Mouse (Mus musculus) forebrain, embryonic 15.5 days (tissue): ENCODE measurements around the gene Pcnx3. TPM values are rescaled to one million over a fixed set of nuclear protein-coding genes. Genes with fewer than 3 reads are reported as not detected.

Experiments used
- ATAC-seq: fragments of 200-750 bp; cut with Nextera tagmentation; replicated peaks from 2 replicates; pipeline ENCODE4 v1.8.0; 2017; ENCODE audit warnings: mild to moderate bottlenecking, moderate TSS enrichment, moderate library complexity
- H3K27ac ChIP-seq: fragments of 300-500 bp; sonication (generic); replicated peaks from 2 replicates; pipeline ENCODE4 v1.5.1; 2015; ENCODE audit warnings: mild to moderate bottlenecking, inconsistent platforms
- H3K27me3 ChIP-seq: fragments of 300-500 bp; sonication (generic); 2 replicates; pipeline ENCODE4 v1.6.1; 2015; ENCODE audit warnings: inconsistent platforms
- H3K36me3 ChIP-seq: fragments of 300-500 bp; sonication (generic); 2 replicates; pipeline ENCODE4 v1.6.1; 2015; ENCODE audit warnings: mild to moderate bottlenecking, inconsistent platforms
- H3K4me1 ChIP-seq: fragments of 300-500 bp; sonication (generic); 2 replicates; pipeline ENCODE4 v1.6.1; 2015; ENCODE audit warnings: inconsistent platforms
- H3K4me2 ChIP-seq: fragments of 300-500 bp; sonication (generic); replicated peaks from 2 replicates; pipeline ENCODE4 v1.6.1; 2015; ENCODE audit warnings: mild to moderate bottlenecking, inconsistent platforms
- H3K4me3 ChIP-seq: fragments of 300-500 bp; sonication (generic); 2 replicates; pipeline ENCODE4 v1.5.1; 2015; ENCODE audit warnings: mild to moderate bottlenecking, inconsistent platforms
- H3K9ac ChIP-seq: fragments of 300-500 bp; sonication (generic); replicated peaks from 2 replicates; pipeline ENCODE4 v1.6.1; 2015; ENCODE audit warnings: mild to moderate bottlenecking, inconsistent platforms
- H3K9me3 ChIP-seq: fragments of 300-500 bp; sonication (generic); 2 replicates; pipeline ENCODE4 v1.6.1; 2016; ENCODE audit warnings: inconsistent platforms
- WGBS: fragments of 180-500 bp; shearing (Covaris S2); methylation state at CpG from one replicate; pipeline ENCODE4 v1.1.7; 2015; ENCODE audit warnings: mixed read lengths; 5-methylcytosine and 5-hydroxymethylcytosine counted together
- polyA plus RNA-seq: library from polyadenylated mRNA; unstranded; fragments of >200 nt; fragmentation: Nextera tagmentation; extraction: Ambion mirVana; gene quantifications from 2 replicates; pipeline ENCODE4 v1.2.1, GENCODE M21; 2015

Gene Pcnx3
- polyA plus RNA-seq, 1 experiment from 2014 or later, result 27.6 TPM

- Histone ChIP-seq H3K4me1 (peaks cover 51% of the 10 kb centered on the region), H3K27ac (no peak overlapping the region), H3K4me3 (0 out of 2 replicates have a peak overlapping the region, but pooled peaks have one; percentile 96), H3K27me3 (no peaks in the 10 kb centered on the region), H3K9ac (peak overlapping the region; percentile 54), H3K4me2 (peak overlapping the region; percentile 99), H3K9me3 (no peaks in the 10 kb centered on the region), H3K36me3 (peaks cover 46% of the 10 kb centered on the region)
- no peak for ATAC-seq
- WGBS, result 84% methylated on average over 12 of the region's 12 CpGs
Observed at GRCm38 (mm10) chr19:5725029-5725707, 36.5 kb upstream of the Pcnx3 start.

GRCm38 (mm10) chr19:5724549-5724941 lies 35.8 kb upstream of the Pcnx3 start:
- no peak overlapping the region for H3K4me2 ChIP-seq
- peaks cover 53% of the 10 kb centered on the region for H3K36me3 ChIP-seq
- ATAC-seq, result no peak
- peaks cover 45% of the 10 kb centered on the region for H3K4me1 ChIP-seq
- H3K9me3 ChIP-seq, result no peaks in the 10 kb centered on the region
- H3K27ac ChIP-seq, result no peak overlapping the region
- H3K4me3 ChIP-seq, result no peak overlapping the region
- no peaks in the 10 kb centered on the region for H3K27me3 ChIP-seq
- no peak overlapping the region for H3K9ac ChIP-seq
- 86% methylated on average over 7 of the region's 7 CpGs for WGBS

GRCm38 (mm10) chr19:5723934-5724548 lies 35.3 kb upstream of the Pcnx3 start:
- no peak overlapping the region for H3K4me2 ChIP-seq
- ATAC-seq, result no peak
- H3K36me3 ChIP-seq, result peaks cover 58% of the 10 kb centered on the region
- H3K27me3 ChIP-seq, result no peaks in the 10 kb centered on the region
- no peak overlapping the region for H3K27ac ChIP-seq
- H3K9ac ChIP-seq, result no peak overlapping the region
- no peak overlapping the region for H3K4me3 ChIP-seq
- whole genome bisulfite sequencing, result 79% methylated on average over 4 of the region's 4 CpGs
- H3K4me1 ChIP-seq, result peaks cover 45% of the 10 kb centered on the region
- H3K9me3 ChIP-seq, result no peaks in the 10 kb centered on the region

- H3K27me3 ChIP-seq, result no peaks in the 10 kb centered on the region
- peaks cover 67% of the 10 kb centered on the region for H3K36me3 ChIP-seq
- H3K4me1 ChIP-seq, result peaks cover 36% of the 10 kb centered on the region
- no peak overlapping the region for H3K4me3 ChIP-seq
- no peak for ATAC-seq
- H3K9ac ChIP-seq, result no peak overlapping the region
- no peaks in the 10 kb centered on the region for H3K9me3 ChIP-seq
- WGBS, result 92% methylated on average over 7 of the region's 7 CpGs
- no peak overlapping the region for H3K27ac ChIP-seq
- H3K4me2 ChIP-seq, result no peak overlapping the region
Observed at GRCm38 (mm10) chr19:5722848-5723425, 34.2 kb upstream of the Pcnx3 start.

DNA sequence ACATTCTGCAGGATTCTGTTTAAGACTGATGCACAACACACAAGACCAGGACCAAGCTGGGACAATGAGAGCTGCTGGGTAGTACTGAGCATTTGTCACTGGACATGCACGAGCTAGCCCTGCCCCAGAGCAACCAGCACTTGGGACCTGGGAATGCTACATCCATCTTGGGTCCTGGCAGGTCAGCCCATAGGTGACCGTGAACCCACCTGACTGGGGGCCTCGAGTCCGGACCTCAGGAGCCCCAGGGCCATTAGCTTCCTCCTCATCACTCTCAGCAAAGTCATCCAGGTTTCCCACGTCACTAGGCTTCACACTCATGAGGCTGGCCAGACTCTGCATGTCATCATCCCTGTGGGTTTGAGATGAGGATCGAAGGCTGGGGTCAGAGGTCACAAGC lies 32.5 kb upstream of the Pcnx3 start:
- no peaks in the 10 kb centered on the region for H3K9me3 ChIP-seq
- no peak overlapping the region for H3K4me3 ChIP-seq
- WGBS, result 93% methylated on average over 6 of the region's 6 CpGs
- H3K27ac ChIP-seq, result no peak overlapping the region
- peaks cover 77% of the 10 kb centered on the region for H3K36me3 ChIP-seq
- ATAC-seq, result no peak
- no peak overlapping the region for H3K4me2 ChIP-seq
- no peaks in the 10 kb centered on the region for H3K27me3 ChIP-seq
- H3K9ac ChIP-seq, result no peak overlapping the region
- H3K4me1 ChIP-seq, result peaks cover 29% of the 10 kb centered on the region

DNA sequence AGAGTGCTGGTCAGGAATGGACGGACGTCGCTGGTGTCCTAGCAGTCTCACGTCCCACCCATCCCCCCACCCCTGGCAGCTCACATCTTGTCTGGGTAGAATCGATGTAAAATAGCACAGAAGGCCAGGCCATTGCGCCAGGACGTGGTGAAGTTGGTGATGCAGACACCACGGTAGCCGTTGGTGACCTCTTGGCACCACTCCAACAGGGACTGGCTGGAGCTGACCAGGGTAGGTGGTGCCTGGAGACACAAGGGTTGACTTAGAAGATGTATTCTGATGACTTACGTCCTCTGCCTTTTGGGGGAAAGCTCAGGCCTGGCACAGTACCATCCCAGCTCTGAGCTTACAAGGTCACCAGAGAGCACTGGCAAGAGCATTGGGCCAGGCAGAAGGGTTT lies 28.2 kb upstream of the Pcnx3 start:
- Histone ChIP-seq H3K9me3 (no peaks in the 10 kb centered on the region), H3K27ac (peak overlapping the region; percentile 27; the same call in 1 of the 2 replicates), H3K4me1 (peaks cover 19% of the 10 kb centered on the region), H3K9ac (no peak overlapping the region), H3K27me3 (no peaks in the 10 kb centered on the region), H3K36me3 (peaks cover 63% of the 10 kb centered on the region), H3K4me2 (no peak overlapping the region), H3K4me3 (no peak overlapping the region)
- no peak for ATAC-seq
- WGBS, result 60% methylated on average over 10 of the region's 10 CpGs

- H3K27ac ChIP-seq, result 0 out of 2 replicates have a peak overlapping the region, but pooled peaks have one; percentile 43
Observed at GRCm38 (mm10) chr19:5715793-5716688, 27.3 kb upstream of the Pcnx3 start.

GRCm38 (mm10) chr19:5713730-5714129 lies 25.0 kb upstream of the Pcnx3 start:
- no peak overlapping the region for H3K27ac ChIP-seq
- H3K36me3 ChIP-seq, result peaks cover 52% of the 10 kb centered on the region
- H3K4me3 ChIP-seq, result no peak overlapping the region
- no peaks in the 10 kb centered on the region for H3K27me3 ChIP-seq
- no peak for ATAC-seq
- peaks cover 19% of the 10 kb centered on the region for H3K4me1 ChIP-seq
- WGBS, result 15% methylated on average over 2 of the region's 2 CpGs
- no peak overlapping the region; the same call in 1 of the 2 replicates for H3K4me2 ChIP-seq
- no peak overlapping the region for H3K9ac ChIP-seq
- no peaks in the 10 kb centered on the region for H3K9me3 ChIP-seq

More at GRCm38 (mm10) chr19:5715793-5716688, 27.3 kb upstream of the Pcnx3 start:
- peaks cover 57% of the 10 kb centered on the region for H3K36me3 ChIP-seq
- ATAC-seq, result peak; percentile 67
- peak overlapping the region; percentile 41 for H3K9ac ChIP-seq
- H3K27me3 ChIP-seq, result no peaks in the 10 kb centered on the region
- H3K4me2 ChIP-seq, result peak overlapping the region; percentile 33
- 17% methylated on average over 43 of the region's 43 CpGs for whole genome bisulfite sequencing
- H3K9me3 ChIP-seq, result no peaks in the 10 kb centered on the region
- H3K4me3 ChIP-seq, result peak overlapping the region; percentile 27
- H3K4me1 ChIP-seq, result peaks cover 19% of the 10 kb centered on the region

DNA sequence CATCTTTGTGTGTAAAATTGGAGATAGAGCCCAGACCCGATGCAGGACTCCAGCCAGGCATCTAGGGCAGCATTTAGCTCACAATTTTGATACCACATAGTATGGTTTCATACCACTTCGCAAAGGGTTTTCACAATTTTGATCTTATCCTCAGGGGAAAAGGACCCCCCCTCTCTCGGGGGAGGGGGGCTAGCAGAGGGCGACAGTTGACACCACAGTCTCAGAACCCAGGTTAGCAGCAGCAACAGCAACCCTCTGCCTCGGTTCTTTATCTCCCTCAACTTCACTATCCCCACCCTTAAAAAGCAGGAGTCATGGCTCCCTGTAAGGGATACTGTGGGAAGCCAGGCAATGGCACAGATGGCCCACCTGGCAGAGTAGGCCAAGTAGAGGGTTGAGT lies 24.5 kb upstream of the Pcnx3 start:
- no peaks in the 10 kb centered on the region for H3K27me3 ChIP-seq
- H3K36me3 ChIP-seq, result peaks cover 53% of the 10 kb centered on the region
- no peaks in the 10 kb centered on the region for H3K9me3 ChIP-seq
- H3K4me3 ChIP-seq, result no peak overlapping the region
- ATAC-seq, result no peak
- 82% methylated on average over 5 of the region's 5 CpGs for WGBS
- H3K4me2 ChIP-seq, result no peak overlapping the region
- no peak overlapping the region for H3K27ac ChIP-seq
- peak overlapping the region; percentile 8; the same call in 1 of the 2 replicates for H3K9ac ChIP-seq
- peaks cover 19% of the 10 kb centered on the region for H3K4me1 ChIP-seq

DNA sequence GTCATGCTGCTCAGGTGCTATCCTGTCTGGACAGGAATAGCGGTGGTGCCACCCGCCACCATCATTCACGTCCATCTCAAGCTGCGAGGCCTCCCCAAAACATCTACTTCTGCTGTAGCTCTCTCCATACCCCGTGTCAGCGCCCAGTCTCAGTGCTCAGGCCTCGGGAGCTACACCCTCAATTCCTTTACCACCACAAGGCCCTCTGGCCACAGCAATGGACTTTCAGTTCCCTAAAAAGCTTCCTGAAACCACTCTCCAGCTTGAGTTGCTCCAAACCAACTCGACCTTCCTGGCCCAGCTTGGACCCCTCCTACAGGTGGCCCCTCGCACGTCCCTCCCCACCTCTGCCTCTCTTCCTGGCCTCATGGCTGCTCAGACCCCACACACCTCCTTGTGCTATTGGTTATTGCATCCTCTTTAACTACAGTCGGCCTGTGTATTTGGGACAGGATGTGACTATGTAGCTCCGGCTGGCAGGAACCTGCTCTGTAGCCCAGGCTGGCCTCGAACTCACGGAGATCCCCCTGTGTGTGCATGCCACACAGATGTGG lies 23.3 kb upstream of the Pcnx3 start:
- 95% methylated on average over 14 of the region's 14 CpGs for WGBS
- Histone ChIP-seq H3K9ac (no peak overlapping the region), H3K27ac (no peak overlapping the region), H3K4me3 (no peak overlapping the region), H3K27me3 (no peaks in the 10 kb centered on the region), H3K4me2 (no peak overlapping the region), H3K9me3 (no peaks in the 10 kb centered on the region), H3K4me1 (peaks cover 18% of the 10 kb centered on the region), H3K36me3 (peaks cover 56% of the 10 kb centered on the region)
- no peak for ATAC-seq

DNA sequence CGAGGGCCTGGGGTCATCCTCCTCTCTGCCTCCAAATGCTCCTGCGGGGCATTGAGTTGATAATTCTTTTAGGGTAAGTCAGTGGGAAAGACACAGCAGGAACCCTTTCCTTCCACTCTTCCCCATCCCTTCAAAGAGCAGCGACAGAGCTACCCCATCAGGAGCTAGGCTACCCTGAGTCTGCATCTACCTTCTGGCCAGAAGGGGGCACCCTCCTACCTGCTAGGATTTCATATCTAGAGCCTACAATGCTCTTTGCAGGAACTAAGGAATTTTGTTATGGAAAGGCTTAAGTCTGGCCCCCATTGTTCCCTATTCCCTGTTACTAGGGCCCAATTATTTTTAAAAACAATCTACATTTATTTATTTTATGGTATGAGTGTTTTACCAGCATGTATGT lies 22.5 kb upstream of the Pcnx3 start:
- ATAC-seq, result no peak
- no peak overlapping the region for H3K9ac ChIP-seq
- WGBS, result 5% methylated on average over 3 of the region's 3 CpGs
- H3K4me1 ChIP-seq, result peaks cover 10% of the 10 kb centered on the region
- H3K27ac ChIP-seq, result no peak overlapping the region
- H3K27me3 ChIP-seq, result no peaks in the 10 kb centered on the region
- H3K36me3 ChIP-seq, result peaks cover 59% of the 10 kb centered on the region
- H3K4me2 ChIP-seq, result no peak overlapping the region
- H3K4me3 ChIP-seq, result no peak overlapping the region
- H3K9me3 ChIP-seq, result no peaks in the 10 kb centered on the region
